Mouse (Mus musculus) midbrain, embryonic 11.5 days (tissue): Measurements from ENCODE around the gene Dnaja4. TPM values are rescaled to one million over a fixed set of nuclear protein-coding genes. Genes with fewer than 3 reads are reported as not detected.
A peak's percentile ranks its signal among the peaks of the same experiment; 100 is the strongest.
"Not testable (repeated sequence)": the region's sequence is repeated elsewhere in the genome, so short reads cannot be mapped to it uniquely, and the experiment has no call there.

Source experiments
- ATAC-seq: fragments of 200-750 bp; cut with Nextera tagmentation; 2 replicates; pipeline ENCODE4 v1.8.0; 2017; ENCODE audit warnings: moderate TSS enrichment, moderate library complexity; ENCODE audit not compliant: low FRiP score
- DNase-seq: peaks from one replicate; pipeline ENCODE4 v3.0.0; 2015; ENCODE audit warnings: low spot score; ENCODE audit errors: missing footprints
- H3K27ac ChIP-seq: fragments of 300-500 bp; sonication (generic); 2 replicates; pipeline ENCODE4 v1.5.1; 2014; ENCODE audit warnings: low read depth, low read length
- H3K27me3 ChIP-seq: fragments of 300-500 bp; sonication (generic); 2 replicates; pipeline ENCODE4 v1.6.1; 2014; ENCODE audit warnings: mild to moderate bottlenecking, low read length, moderate library complexity, mixed read lengths; ENCODE audit not compliant: control insufficient read depth, insufficient read depth
- H3K36me3 ChIP-seq: fragments of 300-500 bp; sonication (generic); 2 replicates; pipeline ENCODE4 v1.6.1; 2014; ENCODE audit warnings: mild to moderate bottlenecking, low read length, moderate library complexity, mixed read lengths; ENCODE audit not compliant: control insufficient read depth, insufficient read depth
- H3K4me1 ChIP-seq: fragments of 300-500 bp; sonication (generic); 2 replicates; pipeline ENCODE4 v1.6.1; 2014; ENCODE audit warnings: low read length; ENCODE audit not compliant: control insufficient read depth, insufficient read depth
- H3K4me2 ChIP-seq: fragments of 300-500 bp; sonication (generic); 2 replicates; pipeline ENCODE4 v1.6.1; 2014; ENCODE audit warnings: mild to moderate bottlenecking, moderate library complexity
- H3K4me3 ChIP-seq: fragments of 300-500 bp; sonication (generic); 2 replicates; pipeline ENCODE4 v1.5.1; 2014; ENCODE audit warnings: low read depth, low read length
- H3K9ac ChIP-seq: fragments of 300-500 bp; sonication (generic); 2 replicates; pipeline ENCODE4 v1.6.1; 2014; ENCODE audit warnings: low read length
- H3K9me3 ChIP-seq: fragments of 300-500 bp; sonication (generic); 2 replicates; pipeline ENCODE4 v1.6.1; 2016; ENCODE audit warnings: low read length; ENCODE audit not compliant: control insufficient read depth
- WGBS: fragments of 180-500 bp; shearing (Covaris S2); extraction: QIAGEN DNeasy Blood & Tissue Kit; methylation state at CpG from one replicate; pipeline ENCODE4 v1.1.7; 2014; 5-methylcytosine and 5-hydroxymethylcytosine counted together
- polyA plus RNA-seq: library from polyadenylated mRNA; unstranded; fragments of >200 nt; fragmentation: Nextera tagmentation; extraction: Ambion mirVana; gene quantifications from 2 replicates; pipeline ENCODE4 v1.2.1, GENCODE M21; 2014

Dnaja4 gene
- polyA plus RNA-seq, 1 experiment from 2014 or later = 4.0 TPM

DNA sequence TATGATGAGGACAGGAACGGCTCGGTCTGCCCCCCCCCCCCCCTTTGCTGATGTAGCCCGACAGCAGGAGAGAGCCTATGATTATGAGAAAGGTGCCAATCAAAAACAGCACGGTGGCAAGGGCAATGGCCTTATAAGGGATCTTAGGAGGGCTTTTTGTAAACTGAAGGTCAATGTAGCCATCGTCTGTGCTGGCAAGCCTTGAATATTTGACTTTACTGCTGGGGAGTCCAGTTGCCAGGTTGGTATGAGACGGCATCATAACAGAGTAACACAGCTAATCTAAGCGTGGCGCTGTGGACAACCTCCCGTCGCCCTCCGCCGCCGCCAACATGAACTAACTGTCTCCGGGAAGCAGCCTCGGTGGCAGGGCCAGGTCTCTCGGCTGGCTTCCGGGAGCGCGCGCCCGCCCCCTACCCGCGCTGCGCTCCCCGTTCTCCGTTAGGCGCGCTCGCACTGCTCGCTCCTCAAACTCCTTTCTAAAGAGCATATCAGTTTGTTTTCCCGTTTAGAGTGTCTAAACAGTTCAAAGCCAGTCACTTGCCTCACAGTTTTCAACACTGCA lies 7.3 kb upstream of the Dnaja4 start:
- not testable (repeated sequence) for H3K27ac ChIP-seq, ATAC-seq, H3K36me3 ChIP-seq, H3K9me3 ChIP-seq, H3K4me1 ChIP-seq, H3K27me3 ChIP-seq
- Histone ChIP-seq H3K9ac (peak overlapping the region; percentile 56), H3K4me3 (peak overlapping the region; percentile 21), H3K4me2 (peak overlapping the region; percentile 48)
- peak; percentile 90 for DNase-seq
- WGBS = 3% methylated on average over 31 of the region's 31 CpGs

DNA sequence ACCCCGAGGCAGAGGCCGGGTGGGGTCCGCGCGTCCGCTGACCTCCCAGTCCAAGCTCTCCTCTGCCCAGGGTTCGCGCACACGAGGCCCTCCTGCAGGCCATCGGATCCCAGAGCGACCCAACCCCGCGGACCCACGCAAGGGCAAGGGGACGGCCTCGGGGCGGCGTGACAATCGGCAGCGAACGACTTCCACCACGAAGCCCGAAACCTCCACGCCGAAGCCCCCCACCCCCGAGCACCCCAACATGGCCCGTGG lies 343 bp downstream of the Dnaja4 start:
- DNase-seq = no peak
- H3K9ac ChIP-seq = peak overlapping the region; percentile 59
- H3K4me1 ChIP-seq = no peaks in the 10 kb centered on the region
- no peaks in the 10 kb centered on the region for H3K36me3 ChIP-seq
- peak overlapping the region; percentile 76 for H3K4me2 ChIP-seq
- no peak overlapping the region for H3K27ac ChIP-seq
- peaks cover 26% of the 10 kb centered on the region for H3K27me3 ChIP-seq
- no peak; the same call in none of the 2 replicates for ATAC-seq
- peak overlapping the region; percentile 47 for H3K4me3 ChIP-seq
- H3K9me3 ChIP-seq = no peaks in the 10 kb centered on the region
- 11% methylated on average over 27 of the region's 27 CpGs for WGBS

GRCm38 (mm10) chr9:54699345-54700173 lies 886 bp downstream of the Dnaja4 start:
- H3K4me1 ChIP-seq = no peaks in the 10 kb centered on the region
- peak overlapping the region; percentile 76 for H3K4me2 ChIP-seq
- no peaks in the 10 kb centered on the region for H3K36me3 ChIP-seq
- under 1% methylated on average over 91 of the region's 92 CpGs for WGBS
- H3K9ac ChIP-seq = peak overlapping the region; percentile 59
- no peak overlapping the region for H3K27ac ChIP-seq
- no peaks in the 10 kb centered on the region for H3K9me3 ChIP-seq
- peak overlapping the region; percentile 47 for H3K4me3 ChIP-seq
- peaks cover 26% of the 10 kb centered on the region for H3K27me3 ChIP-seq
- DNase-seq = peak; percentile 96
- peak; percentile 77 for ATAC-seq

DNA sequence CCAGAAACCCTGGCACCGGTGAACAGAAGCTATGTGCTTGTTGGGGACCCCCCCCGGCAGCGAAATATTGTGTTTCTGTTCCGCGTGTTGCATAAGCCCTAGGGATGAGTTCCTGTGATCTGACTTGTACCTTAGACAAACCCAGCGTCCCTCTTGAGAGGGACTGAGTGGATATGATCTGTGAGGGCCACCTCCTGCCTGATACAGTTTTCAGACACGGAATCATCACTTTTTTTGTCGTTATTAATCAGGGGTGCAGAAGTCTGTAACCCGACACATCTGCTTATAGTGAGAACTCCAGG lies 1.5 kb downstream of the Dnaja4 start:
- Histone ChIP-seq H3K9me3 (no peaks in the 10 kb centered on the region), H3K4me2 (peak overlapping the region; percentile 76), H3K27me3 (peaks cover 26% of the 10 kb centered on the region), H3K4me3 (peak overlapping the region; percentile 47), H3K9ac (peak overlapping the region; percentile 59; the same call in 1 of the 2 replicates), H3K4me1 (no peaks in the 10 kb centered on the region), H3K27ac (no peak overlapping the region), H3K36me3 (no peaks in the 10 kb centered on the region)
- 37% methylated on average over 9 of the region's 9 CpGs for WGBS
- no peak for DNase-seq
- no peak for ATAC-seq

GRCm38 (mm10) chr9:54700746-54701145 lies 2.1 kb downstream of the Dnaja4 start:
- Histone ChIP-seq H3K4me1 (no peaks in the 10 kb centered on the region), H3K36me3 (no peaks in the 10 kb centered on the region), H3K27ac (no peak overlapping the region), H3K4me2 (no peak overlapping the region), H3K9ac (no peak overlapping the region), H3K9me3 (no peaks in the 10 kb centered on the region), H3K27me3 (peaks cover 26% of the 10 kb centered on the region), H3K4me3 (no peak overlapping the region)
- 83% methylated on average over 7 of the region's 7 CpGs for WGBS
- no peak for DNase-seq
- no peak for ATAC-seq

GRCm38 (mm10) chr9:54702581-54702980 lies 3.9 kb downstream of the Dnaja4 start:
- 86% methylated on average over 2 of the region's 2 CpGs for WGBS
- H3K9me3 ChIP-seq = no peaks in the 10 kb centered on the region
- H3K4me3 ChIP-seq = no peak overlapping the region
- H3K4me1 ChIP-seq = no peaks in the 10 kb centered on the region
- DNase-seq (no peak), ATAC-seq (no peak)
- no peak overlapping the region for H3K4me2 ChIP-seq
- no peak overlapping the region for H3K9ac ChIP-seq
- H3K27me3 ChIP-seq = peaks cover 26% of the 10 kb centered on the region
- no peak overlapping the region for H3K27ac ChIP-seq
- no peaks in the 10 kb centered on the region for H3K36me3 ChIP-seq

GRCm38 (mm10) chr9:54704361-54704760 lies 5.7 kb downstream of the Dnaja4 start:
- no peak overlapping the region for H3K9ac ChIP-seq
- H3K36me3 ChIP-seq = no peaks in the 10 kb centered on the region
- H3K4me3 ChIP-seq = no peak overlapping the region
- H3K4me1 ChIP-seq = no peaks in the 10 kb centered on the region
- H3K4me2 ChIP-seq = no peak overlapping the region
- H3K27me3 ChIP-seq = peaks cover 13% of the 10 kb centered on the region
- no peak for ATAC-seq
- 77% methylated on average over 5 of the region's 5 CpGs for WGBS
- H3K9me3 ChIP-seq = no peaks in the 10 kb centered on the region
- DNase-seq = no peak
- H3K27ac ChIP-seq = no peak overlapping the region

GRCm38 (mm10) chr9:54705561-54705960 lies 6.9 kb downstream of the Dnaja4 start:
- Histone ChIP-seq H3K27ac (no peak overlapping the region), H3K9me3 (no peaks in the 10 kb centered on the region), H3K36me3 (no peaks in the 10 kb centered on the region), H3K9ac (no peak overlapping the region), H3K4me1 (no peaks in the 10 kb centered on the region), H3K4me2 (no peak overlapping the region), H3K27me3 (peaks cover 4% of the 10 kb centered on the region), H3K4me3 (no peak overlapping the region)
- ATAC-seq (no peak), DNase-seq (no peak)
- WGBS = 72% methylated on average over 1 of the region's 1 CpGs

GRCm38 (mm10) chr9:54707288-54707999 lies 8.8 kb downstream of the Dnaja4 start:
- Histone ChIP-seq H3K4me1 (no peaks in the 10 kb centered on the region), H3K4me3 (no peak overlapping the region), H3K9me3 (no peaks in the 10 kb centered on the region), H3K27me3 (no peaks in the 10 kb centered on the region; the same call in 1 of the 2 replicates), H3K9ac (no peak overlapping the region), H3K27ac (no peak overlapping the region), H3K4me2 (no peak overlapping the region), H3K36me3 (no peaks in the 10 kb centered on the region)
- DNase-seq (no peak), ATAC-seq (no peak)
- WGBS = 41% methylated on average over 8 of the region's 8 CpGs
